Mouse (Mus musculus): ENCODE measurements around the gene V1ra8.

DNA sequence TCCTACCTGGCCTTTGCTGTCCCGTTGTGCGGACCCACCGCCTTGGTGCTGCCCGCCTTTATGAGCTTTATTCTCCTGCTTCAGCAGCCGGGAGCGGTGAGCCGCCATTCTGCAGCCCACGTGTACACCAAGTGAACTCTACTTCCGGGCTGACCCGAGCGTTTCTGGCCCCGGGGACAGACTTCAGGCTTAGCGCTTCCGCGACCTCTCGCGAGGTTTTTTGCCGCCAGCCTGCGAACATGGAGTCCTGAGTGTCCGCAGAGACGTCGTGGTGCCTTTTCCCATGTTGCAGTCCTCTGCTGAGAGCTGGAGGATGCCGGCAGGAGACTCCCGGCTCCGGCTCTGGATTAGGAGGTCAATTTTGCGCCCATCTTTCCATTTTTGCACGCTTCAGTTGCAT is 30.1 kb downstream of the V1ra8 start:
- TF ChIP-seq CTCF (IDR thresholded peaks at IDR 0.05; ENCODE audit: extremely low read depth, insufficient read depth, insufficient read length, insufficient replicate concordance) (no peak), POLR2A (IDR thresholded peaks at IDR 0.05; ENCODE audit: low read depth, low read length) (no peak)

All from spleen, adult 2 months (tissue).